Mouse (Mus musculus) limb, embryonic 11.5 days (tissue): Measurements from ENCODE around the gene Fmo1. TPM values are rescaled to one million over a fixed set of nuclear protein-coding genes. Genes with fewer than 3 reads are reported as not detected.
A peak's percentile ranks its signal among the peaks of the same experiment; 100 is the strongest.

Experiments
- ATAC-seq: fragments of 200-750 bp; cut with Nextera tagmentation; 2 replicates; pipeline ENCODE4 v1.8.0; 2017; ENCODE audit warnings: low read depth; ENCODE audit not compliant: insufficient number of reproducible peaks, low FRiP score, low TSS enrichment
- DNase-seq: peaks from one replicate; pipeline ENCODE4 v3.0.0-alpha.2; 2015; ENCODE audit warnings: low spot score
- H3K27ac ChIP-seq: fragments of 300-500 bp; sonication (generic); replicated peaks from 2 replicates; pipeline ENCODE4 v1.5.1; 2014; ENCODE audit warnings: low read depth, mild to moderate bottlenecking, low read length
- H3K27me3 ChIP-seq: fragments of 300-500 bp; sonication (generic); 2 replicates; pipeline ENCODE4 v1.6.1; 2014; ENCODE audit warnings: mild to moderate bottlenecking, low read length, mixed read lengths; ENCODE audit not compliant: control insufficient read depth, insufficient read depth
- H3K36me3 ChIP-seq: fragments of 300-500 bp; sonication (generic); 2 replicates; pipeline ENCODE4 v1.6.1; 2014; ENCODE audit warnings: mild to moderate bottlenecking, low read length, moderate library complexity, mixed read lengths; ENCODE audit not compliant: control insufficient read depth, insufficient read depth
- H3K4me1 ChIP-seq: fragments of 300-500 bp; sonication (generic); 2 replicates; pipeline ENCODE4 v1.6.1; 2014; ENCODE audit warnings: low read length, mixed read lengths; ENCODE audit not compliant: control insufficient read depth, insufficient read depth
- H3K4me2 ChIP-seq: fragments of 300-500 bp; sonication (generic); 2 replicates; pipeline ENCODE4 v1.6.1; 2014; ENCODE audit warnings: low read depth, mild to moderate bottlenecking, moderate library complexity; ENCODE audit not compliant: severe bottlenecking
- H3K4me3 ChIP-seq: fragments of 300-500 bp; sonication (generic); 2 replicates; pipeline ENCODE4 v1.5.1; 2014; ENCODE audit warnings: low read depth, low read length
- H3K9ac ChIP-seq: fragments of 300-500 bp; sonication (generic); 2 replicates; pipeline ENCODE4 v1.6.1; 2014; ENCODE audit warnings: mild to moderate bottlenecking, low read length
- H3K9me3 ChIP-seq: fragments of 300-500 bp; sonication (generic); 2 replicates; pipeline ENCODE4 v1.6.1; 2016; ENCODE audit warnings: low read length; ENCODE audit not compliant: control insufficient read depth
- WGBS: fragments of 180-500 bp; shearing (Covaris S2); extraction: QIAGEN DNeasy Blood & Tissue Kit; methylation state at CpG from one replicate; pipeline ENCODE4 v1.1.7; 2014; 5-methylcytosine and 5-hydroxymethylcytosine counted together
- polyA plus RNA-seq: library from polyadenylated mRNA; unstranded; fragments of >200 nt; fragmentation: Nextera tagmentation; extraction: Ambion mirVana; gene quantifications from 2 replicates; pipeline ENCODE4 v1.2.1, GENCODE M21; 2014

Fmo1 gene
- polyA plus RNA-seq, 1 experiment from 2014 or later: 2.8 TPM

DNA sequence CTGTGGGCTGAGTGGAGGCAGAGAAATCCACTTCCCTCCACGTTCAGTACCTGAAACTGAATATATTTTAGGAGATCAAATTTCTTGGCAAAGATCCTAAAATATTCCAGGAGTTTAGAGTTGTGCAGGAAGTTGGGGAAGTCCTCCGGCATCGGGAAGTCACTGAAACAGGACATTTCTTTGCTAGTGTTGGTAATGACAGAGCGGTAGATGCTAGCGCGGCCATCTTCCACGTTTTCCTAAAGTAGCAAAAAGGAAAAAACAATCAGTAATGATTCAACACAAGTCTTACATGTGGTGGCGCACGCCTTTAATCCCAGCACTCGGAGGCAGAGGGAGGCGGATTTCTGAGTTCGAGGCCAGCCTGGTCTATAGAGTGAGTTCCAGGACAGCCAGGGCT is 22.2 kb upstream of the Fmo1 start:
- no peak for DNase-seq

GRCm38 (mm10) chr1:162887644-162888043 is 21.2 kb upstream of the Fmo1 start:
- WGBS: 94% methylated on average over 7 of the region's 7 CpGs
- Histone ChIP-seq H3K27me3 (no peaks in the 10 kb centered on the region), H3K27ac (no peak overlapping the region), H3K4me2 (no peak overlapping the region), H3K9me3 (no peaks in the 10 kb centered on the region), H3K9ac (no peak overlapping the region), H3K36me3 (no peaks in the 10 kb centered on the region), H3K4me3 (no peak overlapping the region), H3K4me1 (no peaks in the 10 kb centered on the region)
- no peak for ATAC-seq
- DNase-seq: no peak

More for the DNA sequence above, 22.2 kb upstream of the Fmo1 start:
- 91% methylated on average over 12 of the region's 12 CpGs for WGBS
- no peak overlapping the region for H3K27ac ChIP-seq
- no peaks in the 10 kb centered on the region for H3K9me3 ChIP-seq
- no peak overlapping the region for H3K4me2 ChIP-seq
- no peak overlapping the region for H3K4me3 ChIP-seq
- no peak for ATAC-seq
- no peaks in the 10 kb centered on the region for H3K36me3 ChIP-seq
- H3K4me1 ChIP-seq: no peaks in the 10 kb centered on the region
- H3K27me3 ChIP-seq: no peaks in the 10 kb centered on the region
- no peak overlapping the region for H3K9ac ChIP-seq

- Histone ChIP-seq H3K27me3 (no peaks in the 10 kb centered on the region), H3K4me2 (no peak overlapping the region), H3K4me3 (no peak overlapping the region), H3K9ac (no peak overlapping the region), H3K36me3 (no peaks in the 10 kb centered on the region), H3K27ac (no peak overlapping the region), H3K9me3 (no peaks in the 10 kb centered on the region), H3K4me1 (no peaks in the 10 kb centered on the region)
- 83% methylated on average over 11 of the region's 11 CpGs for WGBS
- ATAC-seq: no peak
- no peak for DNase-seq
Measured at GRCm38 (mm10) chr1:162886138-162886816, 19.9 kb upstream of the Fmo1 start.

GRCm38 (mm10) chr1:162882681-162883080 is 16.3 kb upstream of the Fmo1 start:
- 71% methylated on average over 4 of the region's 4 CpGs for WGBS
- H3K9me3 ChIP-seq: no peaks in the 10 kb centered on the region

DNA sequence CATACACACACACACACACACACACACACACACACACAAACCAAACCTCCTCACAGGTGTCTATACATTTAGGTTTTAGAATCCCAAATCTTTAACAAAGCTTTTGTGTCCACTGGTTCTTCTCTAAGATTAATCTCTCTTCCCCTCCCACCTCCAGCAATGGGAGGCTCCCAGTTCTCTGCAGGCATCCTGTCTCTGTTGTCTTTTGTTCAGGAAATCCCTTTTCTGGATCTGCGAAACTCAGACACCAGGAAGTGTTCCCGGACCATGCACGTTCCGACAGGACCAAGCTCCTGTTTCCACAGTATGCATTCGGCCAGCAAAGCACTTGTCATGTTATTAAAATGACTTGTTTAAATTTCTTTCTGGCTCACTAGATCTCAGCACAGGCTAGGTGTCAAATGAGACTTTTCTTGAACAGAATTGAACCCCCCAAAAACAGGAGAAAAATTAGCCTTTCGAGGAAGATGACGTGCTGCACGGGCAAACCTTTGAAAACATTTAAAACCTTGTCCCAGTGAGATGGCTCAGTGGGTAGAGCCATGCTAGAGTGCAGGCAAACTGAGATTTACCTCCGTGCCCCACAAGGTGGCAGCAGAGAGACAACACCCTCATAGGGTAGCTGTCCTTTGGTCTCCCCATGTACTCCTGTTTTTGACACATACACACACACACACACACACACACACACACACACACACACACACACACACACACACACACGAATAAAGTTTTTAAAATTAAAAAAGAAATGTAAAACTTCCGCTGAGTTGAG is 13.4 kb upstream of the Fmo1 start:
- Histone ChIP-seq H3K4me2 (no peak overlapping the region), H3K27ac (no peak overlapping the region), H3K9me3 (no peaks in the 10 kb centered on the region), H3K36me3 (no peaks in the 10 kb centered on the region), H3K4me1 (0 out of 2 replicates have a peak, but pooled peaks cover 3% of the 10 kb centered on the region), H3K9ac (no peak overlapping the region), H3K4me3 (no peak overlapping the region), H3K27me3 (no peaks in the 10 kb centered on the region)
- 65% methylated on average over 11 of the region's 11 CpGs for WGBS
- ATAC-seq: no peak
- DNase-seq: peak; percentile 71

More at GRCm38 (mm10) chr1:162882681-162883080, 16.3 kb upstream of the Fmo1 start:
- DNase-seq: no peak
- ATAC-seq: no peak
- H3K36me3 ChIP-seq: no peaks in the 10 kb centered on the region
- H3K4me2 ChIP-seq: no peak overlapping the region
- H3K4me3 ChIP-seq: no peak overlapping the region
- no peaks in the 10 kb centered on the region for H3K27me3 ChIP-seq
- no peak overlapping the region for H3K27ac ChIP-seq
- H3K4me1 ChIP-seq: no peaks in the 10 kb centered on the region
- H3K9ac ChIP-seq: no peak overlapping the region

- 70% methylated on average over 3 of the region's 3 CpGs for WGBS
- Histone ChIP-seq H3K27me3 (no peaks in the 10 kb centered on the region), H3K9me3 (no peaks in the 10 kb centered on the region), H3K27ac (no peak overlapping the region), H3K9ac (no peak overlapping the region), H3K4me3 (no peak overlapping the region), H3K4me2 (no peak overlapping the region), H3K4me1 (peaks cover 21% of the 10 kb centered on the region), H3K36me3 (no peaks in the 10 kb centered on the region)
- ATAC-seq (no peak), DNase-seq (no peak)
Measured at GRCm38 (mm10) chr1:162875091-162875490, 8.7 kb upstream of the Fmo1 start.

- H3K4me1 ChIP-seq: peaks cover 21% of the 10 kb centered on the region
- no peak overlapping the region for H3K4me3 ChIP-seq
- H3K4me2 ChIP-seq: no peak overlapping the region
- ATAC-seq: peak; percentile 80
- H3K27ac ChIP-seq: peak overlapping the region; percentile 78
- H3K36me3 ChIP-seq: no peaks in the 10 kb centered on the region
- no peaks in the 10 kb centered on the region for H3K27me3 ChIP-seq
- H3K9me3 ChIP-seq: no peaks in the 10 kb centered on the region
- no peak overlapping the region for H3K9ac ChIP-seq
- WGBS: 10% methylated on average over 9 of the region's 9 CpGs
- peak; percentile 62 for DNase-seq
Measured at GRCm38 (mm10) chr1:162871701-162872311, 5.4 kb upstream of the Fmo1 start.

DNA sequence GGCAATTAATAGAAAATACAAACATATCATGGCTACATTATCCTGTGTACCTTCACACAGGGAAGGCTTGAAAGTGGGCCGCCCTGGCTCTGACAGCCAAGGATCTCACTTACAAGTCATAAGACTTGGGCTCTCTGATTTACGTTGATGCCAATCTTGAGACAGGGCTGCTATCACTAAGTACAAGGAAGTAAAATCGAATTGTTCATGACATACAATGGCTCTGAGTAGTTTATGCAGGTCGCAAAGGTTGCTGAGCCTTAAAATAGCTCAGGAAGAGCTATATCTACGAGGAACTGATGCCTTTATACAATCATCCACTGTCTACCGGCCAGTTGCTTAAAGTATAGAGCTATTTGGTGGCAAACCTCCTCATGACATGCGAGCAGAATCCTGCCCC is 4.6 kb upstream of the Fmo1 start:
- Histone ChIP-seq H3K4me1 (peaks cover 26% of the 10 kb centered on the region), H3K36me3 (no peaks in the 10 kb centered on the region), H3K9ac (no peak overlapping the region), H3K4me3 (no peak overlapping the region), H3K4me2 (no peak overlapping the region), H3K27me3 (no peaks in the 10 kb centered on the region), H3K9me3 (no peaks in the 10 kb centered on the region), H3K27ac (peak overlapping the region; percentile 78)
- 82% methylated on average over 7 of the region's 7 CpGs for WGBS
- ATAC-seq (no peak), DNase-seq (no peak)
